Mouse (Mus musculus) forebrain, embryonic 14.5 days (tissue): ENCODE data around the gene Gmpr. TPM values are rescaled to one million over a fixed set of nuclear protein-coding genes. Genes with fewer than 3 reads are reported as not detected.

Source experiments
- ATAC-seq: fragments of 200-750 bp; cut with Nextera tagmentation; 2 replicates; pipeline ENCODE4 v1.8.0; 2017; ENCODE audit warnings: mild to moderate bottlenecking, moderate library complexity
- DNase-seq: peaks from one replicate; pipeline ENCODE4 v3.0.0-alpha.2; 2015; ENCODE audit warnings: low spot score
- H3K27ac ChIP-seq: fragments of 300-500 bp; sonication (generic); 2 replicates; pipeline ENCODE4 v1.5.1; 2014; ENCODE audit warnings: low read depth, mild to moderate bottlenecking, control low read depth, low read length, moderate library complexity
- H3K27me3 ChIP-seq: fragments of 300-500 bp; sonication (generic); replicated peaks from 2 replicates; pipeline ENCODE4 v1.6.1; 2014; ENCODE audit warnings: low read length, control low read depth, mixed read lengths; ENCODE audit not compliant: control insufficient read depth, insufficient read depth
- H3K36me3 ChIP-seq: fragments of 300-500 bp; sonication (generic); 2 replicates; pipeline ENCODE4 v1.6.1; 2014; ENCODE audit warnings: low read length, control low read depth; ENCODE audit not compliant: control insufficient read depth, insufficient read depth
- H3K4me1 ChIP-seq: fragments of 300-500 bp; sonication (generic); 2 replicates; pipeline ENCODE4 v1.6.1; 2014; ENCODE audit warnings: antibody characterized with exemption, low read length, control low read depth; ENCODE audit not compliant: control insufficient read depth, insufficient read depth
- H3K4me2 ChIP-seq: fragments of 300-500 bp; sonication (generic); 2 replicates; pipeline ENCODE4 v1.6.1; 2014; ENCODE audit warnings: mild to moderate bottlenecking, control low read depth, low read length
- H3K4me3 ChIP-seq: fragments of 300-500 bp; sonication (generic); 2 replicates; pipeline ENCODE4 v1.5.1; 2014; ENCODE audit warnings: low read depth, low read length, control low read depth
- H3K9ac ChIP-seq: fragments of 300-500 bp; sonication (generic); 2 replicates; pipeline ENCODE4 v1.6.1; 2014; ENCODE audit warnings: mild to moderate bottlenecking, low read length, control low read depth, moderate library complexity
- H3K9me3 ChIP-seq: fragments of 300-500 bp; sonication (generic); replicated peaks from 2 replicates; pipeline ENCODE4 v1.6.1; 2016; ENCODE audit warnings: low read length, control low read depth, mixed read lengths; ENCODE audit not compliant: control insufficient read depth
- WGBS: fragments of 180-500 bp; shearing (Covaris S2); extraction: QIAGEN DNeasy Blood & Tissue Kit; methylation state at CpG from one replicate; pipeline ENCODE4 v1.1.7; 2014; 5-methylcytosine and 5-hydroxymethylcytosine counted together
- polyA plus RNA-seq: library from polyadenylated mRNA; unstranded; fragments of >200 nt; fragmentation: Nextera tagmentation; extraction: Ambion mirVana; gene quantifications from 2 replicates; pipeline ENCODE4 v1.2.1, GENCODE M21; 2014

Gmpr gene
- polyA plus RNA-seq, 1 experiment from 2014 or later, result 24.3 TPM

GRCm38 (mm10) chr13:45493846-45494245 lies 13.4 kb upstream of the Gmpr start:
- H3K4me1 ChIP-seq, result no peaks in the 10 kb centered on the region
- no peak overlapping the region for H3K27ac ChIP-seq
- no peaks in the 10 kb centered on the region for H3K27me3 ChIP-seq
- H3K4me2 ChIP-seq, result peak overlapping the region; percentile 32
- H3K9me3 ChIP-seq, result no peaks in the 10 kb centered on the region
- 43% methylated on average over 10 of the region's 10 CpGs for WGBS
- H3K9ac ChIP-seq, result no peak overlapping the region
- no peak for ATAC-seq
- H3K36me3 ChIP-seq, result no peaks in the 10 kb centered on the region
- no peak overlapping the region; the same call in 1 of the 2 replicates for H3K4me3 ChIP-seq
- DNase-seq, result peak; percentile 37

DNA sequence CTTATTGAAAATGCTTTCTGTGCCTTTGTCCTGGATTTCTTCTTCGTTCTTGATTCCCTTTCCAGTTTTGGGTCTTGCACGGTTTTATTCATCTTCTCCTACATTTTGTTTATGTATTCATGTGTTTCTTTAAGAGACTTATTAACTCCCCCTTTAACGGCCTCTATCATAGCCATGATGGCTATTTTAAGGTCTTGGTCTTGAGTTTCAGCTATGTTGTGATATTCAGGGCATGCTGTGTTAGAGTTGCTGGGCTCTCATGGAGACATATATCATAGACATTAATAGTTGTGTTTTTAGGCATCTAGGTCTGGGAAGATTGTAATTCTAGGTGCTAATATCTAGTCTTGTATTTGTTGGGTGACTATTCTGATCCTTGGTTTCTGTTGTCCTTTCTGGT lies 8.6 kb upstream of the Gmpr start:
- Histone ChIP-seq H3K27me3 (no peaks in the 10 kb centered on the region), H3K27ac (no peak overlapping the region), H3K4me1 (no peaks in the 10 kb centered on the region), H3K4me2 (no peak overlapping the region), H3K4me3 (no peak overlapping the region), H3K9ac (no peak overlapping the region), H3K36me3 (no peaks in the 10 kb centered on the region), H3K9me3 (no peaks in the 10 kb centered on the region)
- ATAC-seq, result no peak
- 71% methylated on average over 3 of the region's 3 CpGs for WGBS
- DNase-seq, result no peak

GRCm38 (mm10) chr13:45499391-45499790 lies 7.9 kb upstream of the Gmpr start:
- Histone ChIP-seq H3K4me3 (no peak overlapping the region), H3K36me3 (no peaks in the 10 kb centered on the region), H3K9me3 (no peaks in the 10 kb centered on the region), H3K4me2 (no peak overlapping the region), H3K27ac (no peak overlapping the region), H3K27me3 (no peaks in the 10 kb centered on the region), H3K4me1 (no peaks in the 10 kb centered on the region), H3K9ac (no peak overlapping the region)
- ATAC-seq (no peak), DNase-seq (no peak)
- 91% methylated on average over 3 of the region's 3 CpGs for WGBS

DNA sequence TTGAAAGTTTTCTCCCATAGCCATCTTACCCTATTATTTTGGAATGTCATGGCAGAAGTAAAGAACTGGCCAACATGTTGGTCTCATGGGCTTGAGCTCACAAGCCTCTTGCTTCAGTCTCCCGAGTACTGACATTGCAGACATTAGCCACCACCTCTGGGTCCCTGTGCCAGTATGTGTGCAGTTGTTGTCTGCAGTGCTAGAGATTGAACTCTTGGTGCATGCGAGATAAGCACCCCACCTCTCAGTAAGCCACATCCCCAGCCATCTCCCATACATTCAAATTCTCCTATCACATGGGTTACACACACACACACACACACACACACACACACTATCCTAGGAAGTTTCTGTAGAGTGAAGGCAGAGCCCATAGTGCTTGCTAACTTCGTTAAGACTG lies 7.3 kb upstream of the Gmpr start:
- no peak overlapping the region for H3K4me3 ChIP-seq
- WGBS, result 80% methylated on average over 3 of the region's 3 CpGs
- no peaks in the 10 kb centered on the region for H3K36me3 ChIP-seq
- H3K4me2 ChIP-seq, result no peak overlapping the region
- H3K27ac ChIP-seq, result no peak overlapping the region
- H3K9ac ChIP-seq, result no peak overlapping the region
- H3K9me3 ChIP-seq, result no peaks in the 10 kb centered on the region
- no peak for ATAC-seq
- DNase-seq, result no peak
- no peaks in the 10 kb centered on the region for H3K27me3 ChIP-seq
- H3K4me1 ChIP-seq, result no peaks in the 10 kb centered on the region

DNA sequence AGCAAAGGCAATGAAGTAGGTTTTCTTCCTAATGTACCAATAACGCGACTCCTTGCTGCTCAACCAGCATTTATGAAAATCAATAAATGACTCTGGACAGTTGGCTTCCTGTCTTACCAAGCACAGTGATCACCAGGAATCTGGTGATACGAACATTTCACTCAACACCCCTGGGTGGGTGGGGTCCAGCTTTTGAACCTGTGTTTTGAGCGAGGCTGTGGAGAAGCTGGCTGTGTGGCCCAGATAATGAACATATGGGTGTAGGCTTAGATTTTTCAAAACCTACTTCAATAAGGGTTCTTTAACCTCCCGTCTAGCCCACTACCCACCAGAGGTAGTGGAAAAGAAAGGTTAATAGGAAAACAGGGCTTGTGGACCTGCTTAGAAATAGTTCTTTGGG lies 4.5 kb upstream of the Gmpr start:
- Histone ChIP-seq H3K36me3 (no peaks in the 10 kb centered on the region), H3K27me3 (no peaks in the 10 kb centered on the region), H3K4me2 (no peak overlapping the region), H3K4me3 (no peak overlapping the region), H3K9me3 (no peaks in the 10 kb centered on the region), H3K4me1 (no peaks in the 10 kb centered on the region; the same call in 1 of the 2 replicates), H3K9ac (no peak overlapping the region), H3K27ac (no peak overlapping the region)
- DNase-seq (no peak), ATAC-seq (no peak)
- 93% methylated on average over 5 of the region's 5 CpGs for WGBS

DNA sequence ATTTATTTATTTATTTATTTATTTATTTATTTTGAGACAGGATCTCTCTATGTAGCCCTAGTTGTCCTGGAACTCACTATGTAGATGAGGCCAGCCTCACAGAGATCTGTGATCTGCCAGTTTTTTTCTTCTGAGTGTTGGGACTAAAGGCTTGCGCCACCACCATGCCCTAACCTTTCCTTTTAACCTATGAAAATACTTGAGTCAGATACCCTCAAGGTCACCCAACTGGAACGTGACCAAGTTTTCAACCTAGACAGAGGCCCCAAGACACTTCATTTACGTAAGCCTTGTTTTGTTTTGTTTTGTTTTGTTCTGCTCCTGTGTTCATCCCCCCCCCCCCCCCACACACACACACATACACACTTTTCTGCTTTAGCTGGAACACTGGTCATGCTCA lies 1.7 kb upstream of the Gmpr start:
- H3K4me1 ChIP-seq, result peaks cover 6% of the 10 kb centered on the region; the same call in 1 of the 2 replicates
- no peak overlapping the region for H3K4me3 ChIP-seq
- no peaks in the 10 kb centered on the region for H3K9me3 ChIP-seq
- 0 out of 2 replicates have a peak, but pooled peaks cover 5% of the 10 kb centered on the region for H3K27me3 ChIP-seq
- no peak overlapping the region for H3K9ac ChIP-seq
- 97% methylated on average over 3 of the region's 3 CpGs for WGBS
- no peak for ATAC-seq
- no peaks in the 10 kb centered on the region for H3K36me3 ChIP-seq
- DNase-seq, result no peak
- no peak overlapping the region for H3K27ac ChIP-seq
- no peak overlapping the region for H3K4me2 ChIP-seq

DNA sequence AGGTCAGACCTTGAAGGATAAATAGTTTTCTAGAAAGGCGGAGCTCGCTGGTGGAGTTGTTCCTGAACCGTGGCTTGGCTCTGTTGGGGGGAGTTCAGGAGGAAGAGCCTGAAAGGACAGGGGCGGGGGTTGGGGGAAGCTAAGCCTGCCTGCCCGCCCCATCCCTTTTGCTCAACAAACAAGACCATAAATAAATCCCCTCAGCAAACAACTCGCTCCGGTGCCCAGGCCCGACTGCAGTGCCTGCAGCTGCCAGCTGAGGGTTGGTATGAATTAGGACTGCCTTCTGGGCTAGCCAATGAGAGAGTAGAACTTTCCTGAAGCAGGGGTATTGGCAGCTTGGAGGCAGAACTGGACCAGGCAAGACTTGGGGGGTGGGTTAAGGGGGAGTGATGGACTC lies 1.3 kb downstream of the Gmpr start:
- no peaks in the 10 kb centered on the region for H3K36me3 ChIP-seq
- no peak overlapping the region for H3K27ac ChIP-seq
- H3K9me3 ChIP-seq, result no peaks in the 10 kb centered on the region
- H3K9ac ChIP-seq, result peak overlapping the region; percentile 68; the same call in 1 of the 2 replicates
- peaks cover 6% of the 10 kb centered on the region; the same call in 1 of the 2 replicates for H3K4me1 ChIP-seq
- 0 out of 2 replicates have a peak, but pooled peaks cover 5% of the 10 kb centered on the region for H3K27me3 ChIP-seq
- H3K4me2 ChIP-seq, result peak overlapping the region; percentile 92
- peak; percentile 70 for DNase-seq
- WGBS, result 2% methylated on average over 8 of the region's 8 CpGs
- peak; percentile 61; the same call in 1 of the 2 replicates for ATAC-seq
- peak overlapping the region; percentile 50 for H3K4me3 ChIP-seq

- Histone ChIP-seq H3K4me3 (no peak overlapping the region), H3K27ac (no peak overlapping the region), H3K36me3 (no peaks in the 10 kb centered on the region), H3K27me3 (0 out of 2 replicates have a peak, but pooled peaks cover 5% of the 10 kb centered on the region), H3K9me3 (no peaks in the 10 kb centered on the region), H3K9ac (no peak overlapping the region), H3K4me2 (no peak overlapping the region), H3K4me1 (peaks cover 6% of the 10 kb centered on the region; the same call in 1 of the 2 replicates)
- no peak for ATAC-seq
- 48% methylated on average over 6 of the region's 6 CpGs for WGBS
- DNase-seq, result no peak
Observed at GRCm38 (mm10) chr13:45509366-45509765, 2.1 kb downstream of the Gmpr start.

GRCm38 (mm10) chr13:45511706-45512435 lies 4.6 kb downstream of the Gmpr start:
- ATAC-seq (no peak), DNase-seq (no peak)
- Histone ChIP-seq H3K4me1 (peaks cover 19% of the 10 kb centered on the region), H3K9me3 (no peaks in the 10 kb centered on the region), H3K27me3 (0 out of 2 replicates have a peak, but pooled peaks cover 5% of the 10 kb centered on the region), H3K9ac (no peak overlapping the region), H3K36me3 (no peaks in the 10 kb centered on the region), H3K4me2 (no peak overlapping the region), H3K27ac (no peak overlapping the region), H3K4me3 (no peak overlapping the region)
- 92% methylated on average over 6 of the region's 6 CpGs for WGBS
